Comparison of ENCODE assay signal across 8 mouse cellular contexts in the genomic region with DNA sequence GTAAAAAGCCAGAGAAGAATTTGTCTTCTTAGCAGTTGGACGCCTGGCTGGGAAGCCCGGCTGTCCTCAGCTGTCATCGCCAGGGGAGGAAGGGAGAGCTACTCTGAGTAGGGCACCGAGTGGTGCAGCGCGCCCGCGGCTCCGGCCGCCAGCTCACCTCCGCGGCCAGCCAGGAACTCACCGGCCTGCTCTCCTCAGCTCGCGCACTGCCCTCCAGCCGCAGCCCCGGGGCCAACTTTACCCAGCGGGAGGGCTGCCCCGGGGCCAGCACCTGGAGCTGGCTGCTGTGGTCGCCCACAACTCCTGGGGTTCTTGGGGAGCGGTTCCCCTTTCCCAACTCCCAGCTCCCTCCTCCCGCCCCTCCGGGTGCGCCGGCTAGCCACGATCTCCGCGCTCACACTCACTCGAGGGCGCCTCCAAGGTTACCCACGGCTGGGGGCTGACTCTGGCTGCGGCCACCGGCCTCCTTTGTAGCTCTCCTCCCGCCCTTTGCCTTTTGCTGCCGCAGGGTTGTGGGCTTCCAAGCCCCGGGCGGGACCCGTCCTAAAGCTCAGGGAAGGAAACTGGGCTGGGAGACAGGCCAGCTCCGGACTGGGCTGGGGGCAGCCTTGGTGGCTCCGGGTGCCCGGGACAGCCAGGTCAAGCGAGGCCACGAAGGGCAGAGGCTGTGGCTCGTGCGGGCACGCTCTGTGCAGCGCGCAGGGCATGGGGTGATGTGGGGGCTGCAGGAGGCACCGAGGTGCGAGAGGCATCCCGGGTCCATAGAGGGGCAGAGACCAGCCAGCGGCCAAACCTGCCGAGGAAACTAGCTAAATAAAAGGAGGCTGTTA. TPM values are rescaled to one million over a fixed set of nuclear protein-coding genes. Genes with fewer than 3 reads are reported as not detected.
A peak's percentile ranks its signal among the peaks of the same experiment; 100 is the strongest.
DNase-seq lines count a peak whose midpoint lies in the region; ATAC-seq and TF ChIP-seq lines count a peak whose summit lies in the region.

No protein-coding gene starts in this region.

- peak; percentile 65 for ATAC-seq in forebrain, postnatal 0 days
- peak; percentile 68 for ATAC-seq in hindbrain, embryonic 16.5 days
- ATAC-seq in liver, embryonic 12.5 days, result 0 out of 2 replicates have a peak, but pooled peaks have one; percentile 24

- WGBS in cerebellum, adult 2 months, result under 1% methylated on average over 53 of the region's 53 CpGs
- 4% methylated on average over 49 of the region's 53 CpGs for WGBS in forebrain, postnatal 0 days
- under 1% methylated on average over 49 of the region's 53 CpGs for WGBS in hindbrain, embryonic 16.5 days
- WGBS in liver, embryonic 12.5 days (ENCODE audit: insufficient replicate concordance), result under 1% methylated on average over 52 of the region's 53 CpGs
- 1% methylated on average over 53 of the region's 53 CpGs for WGBS in thymus, adult 2 months

- H3K4me1 ChIP-seq in cerebellum, adult 2 months (ENCODE audit: control insufficient read depth, insufficient read depth, low read length), result no peaks in the 10 kb centered on the region
- H3K4me1 ChIP-seq in forebrain, postnatal 0 days (ENCODE audit: insufficient read depth), result no peaks in the 10 kb centered on the region
- H3K4me1 ChIP-seq in hindbrain, embryonic 16.5 days (ENCODE audit: control insufficient read depth, insufficient read depth, low read depth, low read length), result peaks cover 5% of the 10 kb centered on the region
- H3K4me1 ChIP-seq in liver, embryonic 12.5 days, result peaks cover 10% of the 10 kb centered on the region
- 0 out of 2 replicates have a peak, but pooled peaks cover 3% of the 10 kb centered on the region for H3K4me1 ChIP-seq in thymus, adult 2 months (replicated peaks; ENCODE audit: control insufficient read depth, insufficient read depth, low read length)

- H3K27me3 ChIP-seq in cerebellum, adult 2 months (ENCODE audit: control insufficient read depth, insufficient read depth, low read length), result no peaks in the 10 kb centered on the region; the same call in 1 of the 2 replicates
- H3K27me3 ChIP-seq in forebrain, postnatal 0 days (ENCODE audit: insufficient read depth, low read length), result peaks cover 21% of the 10 kb centered on the region
- H3K27me3 ChIP-seq in hindbrain, embryonic 16.5 days (replicated peaks; ENCODE audit: control insufficient read depth, insufficient read depth, low read length), result peaks cover 34% of the 10 kb centered on the region
- H3K27me3 ChIP-seq in liver, embryonic 12.5 days (replicated peaks), result peaks cover 64% of the 10 kb centered on the region
- no peaks in the 10 kb centered on the region for H3K27me3 ChIP-seq in thymus, adult 2 months (ENCODE audit: control insufficient read depth, insufficient read depth, low read length)

- H3K27ac ChIP-seq in cerebellum, adult 2 months (ENCODE audit: insufficient read depth, low read length), result no peak overlapping the region
- H3K27ac ChIP-seq in forebrain, postnatal 0 days (ENCODE audit: low read depth, low read length), result no peak overlapping the region
- H3K27ac ChIP-seq in hindbrain, embryonic 16.5 days (ENCODE audit: low read depth, low read length), result no peak overlapping the region
- H3K27ac ChIP-seq in liver, embryonic 12.5 days, result no peak overlapping the region
- H3K27ac ChIP-seq in thymus, adult 2 months (ENCODE audit: control insufficient read depth, insufficient read depth, low read length), result no peak overlapping the region

- TF ChIP-seq POLR2A in cerebellum, adult 2 months (IDR thresholded peaks at IDR 0.05; ENCODE audit: borderline replicate concordance, insufficient read depth, low read length), result no peak
- no peak for TF ChIP-seq POLR2A in thymus, adult 2 months (IDR thresholded peaks at IDR 0.05; ENCODE audit: control insufficient read depth, extremely low read depth, insufficient read depth, low read length, poor library complexity)

- peak overlapping the region; percentile 19 for H3K9ac ChIP-seq in forebrain, postnatal 0 days
- H3K9ac ChIP-seq in hindbrain, embryonic 16.5 days (ENCODE audit: low read depth, low read length), result no peak overlapping the region
- no peak overlapping the region for H3K9ac ChIP-seq in liver, embryonic 12.5 days

- peak overlapping the region; percentile 58 for H3K4me3 ChIP-seq in cerebellum, adult 2 months (replicated peaks; ENCODE audit: insufficient read depth, low read depth, low read length)
- H3K4me3 ChIP-seq in forebrain, postnatal 0 days (ENCODE audit: low read depth, low read length), result peak overlapping the region; percentile 41
- H3K4me3 ChIP-seq in hindbrain, embryonic 16.5 days (ENCODE audit: low read length), result peak overlapping the region; percentile 37
- H3K4me3 ChIP-seq in liver, embryonic 12.5 days, result peak overlapping the region; percentile 41
- peak overlapping the region; percentile 70 for H3K4me3 ChIP-seq in thymus, adult 2 months (ENCODE audit: control insufficient read depth, insufficient read depth, low read length)

- DNase-seq in lung, adult 18-20 months, result peak; percentile 33 to 34
- no peak for DNase-seq in lung, postnatal 25 days (ENCODE audit: low spot score)
- DNase-seq in cerebellum, adult 2 months, result peak; percentile 50 to 61
- no peak for DNase-seq in forebrain, postnatal 0 days
- peak; percentile 77 for DNase-seq in neural tube, embryonic 10.5 days (ENCODE audit: extremely low spot score, low spot score)
- DNase-seq in thymus, adult 2 months, result peak; percentile 56

- no peaks in the 10 kb centered on the region for H3K36me3 ChIP-seq in forebrain, postnatal 0 days (ENCODE audit: insufficient read depth)
- H3K36me3 ChIP-seq in hindbrain, embryonic 16.5 days (ENCODE audit: control insufficient read depth, insufficient read depth, low read length), result no peaks in the 10 kb centered on the region
- peaks cover 4% of the 10 kb centered on the region; the same call in 1 of the 2 replicates for H3K36me3 ChIP-seq in liver, embryonic 12.5 days
- H3K36me3 ChIP-seq in thymus, adult 2 months (ENCODE audit: control insufficient read depth, insufficient read depth, low read length), result no peaks in the 10 kb centered on the region

- peak overlapping the region; percentile 94 for H3K4me2 ChIP-seq in forebrain, postnatal 0 days (ENCODE audit: low read depth)
- peak overlapping the region; percentile 61 for H3K4me2 ChIP-seq in hindbrain, embryonic 16.5 days (ENCODE audit: low read length)
- H3K4me2 ChIP-seq in liver, embryonic 12.5 days, result peak overlapping the region; percentile 57

- no peak for TF ChIP-seq CTCF in cerebellum, adult 2 months (IDR thresholded peaks at IDR 0.05; ENCODE audit: borderline replicate concordance, insufficient read depth, low read depth, low read length)
- no peak for TF ChIP-seq CTCF in forebrain, postnatal 0 days (IDR thresholded peaks at IDR 0.05; ENCODE audit: low read depth)
- TF ChIP-seq CTCF in thymus, adult 2 months (IDR thresholded peaks at IDR 0.05; ENCODE audit: borderline replicate concordance, control insufficient read depth, extremely low read depth, insufficient read depth, low read length, poor library complexity), result no peak

- no peaks in the 10 kb centered on the region for H3K9me3 ChIP-seq in forebrain, postnatal 0 days (ENCODE audit: low read length)
- H3K9me3 ChIP-seq in hindbrain, embryonic 16.5 days (ENCODE audit: control insufficient read depth, low read length), result no peaks in the 10 kb centered on the region
- H3K9me3 ChIP-seq in liver, embryonic 12.5 days (replicated peaks), result no peaks in the 10 kb centered on the region

RNA-seq across cellular contexts. Expression of gene Cdkn2c, which starts 9.8 kb away (rescaled TPM):
- 2.9 and 3.1 TPM in 2 replicates for polyA plus RNA-seq in cerebellum, adult 2 months (2012; rRNA removed)
- total RNA-seq in forebrain, postnatal 0 days (2014; rRNA removed), result 10.8 and 13.4 TPM in 2 replicates
- polyA plus RNA-seq in forebrain, postnatal 0 days (2015; fragmentation: Nextera tagmentation; extraction: Ambion mirVana), result 5.6 and 6.4 TPM in 2 replicates
- polyA plus RNA-seq in hindbrain, embryonic 16.5 days (2015; fragmentation: Nextera tagmentation; extraction: Ambion mirVana), result 4.3 TPM in 2 replicates
- polyA plus RNA-seq in liver, embryonic 12.5 days (2016; fragmentation: Nextera tagmentation; extraction: Ambion mirVana), result 14.8 and 15.7 TPM in 2 replicates
- 35.4 and 58.6 TPM in 2 replicates for polyA plus RNA-seq in thymus, adult 2 months (2012; rRNA removed)

RNA-seq across cellular contexts. Expression of gene Faf1, which starts 19.2 kb away (rescaled TPM):
- polyA plus RNA-seq in cerebellum, adult 2 months (2012; rRNA removed), result 20.4 and 20.9 TPM in 2 replicates
- 54.2 and 55.2 TPM in 2 replicates for total RNA-seq in forebrain, postnatal 0 days (2014; rRNA removed)
- 28.0 and 33.3 TPM in 2 replicates for polyA plus RNA-seq in forebrain, postnatal 0 days (2015; fragmentation: Nextera tagmentation; extraction: Ambion mirVana)
- 25.0 and 28.1 TPM in 2 replicates for polyA plus RNA-seq in hindbrain, embryonic 16.5 days (2015; fragmentation: Nextera tagmentation; extraction: Ambion mirVana)
- polyA plus RNA-seq in liver, embryonic 12.5 days (2016; fragmentation: Nextera tagmentation; extraction: Ambion mirVana), result 31.3 and 31.4 TPM in 2 replicates
- polyA plus RNA-seq in thymus, adult 2 months (2012; rRNA removed), result 11.1 and 16.0 TPM in 2 replicates

Comparison
In these comparisons a context has a peak if more than half of its experiments do, and no peak if none do; other contexts are left out.
1. DNase-seq: peak in lung, adult 18-20 months (2 of 2), cerebellum, adult 2 months (2 of 2), neural tube, embryonic 10.5 days (single experiment) and thymus, adult 2 months (single experiment); none in lung, postnatal 25 days (single experiment) and forebrain, postnatal 0 days (single experiment).
2. Peak in every context shown above with its lines, with median percentiles within 50 percentile points of each other: H3K4me3 ChIP-seq, ATAC-seq and H3K4me2 ChIP-seq.